Mouse (Mus musculus): Measurements from ENCODE around the gene Gmfb.

DNA sequence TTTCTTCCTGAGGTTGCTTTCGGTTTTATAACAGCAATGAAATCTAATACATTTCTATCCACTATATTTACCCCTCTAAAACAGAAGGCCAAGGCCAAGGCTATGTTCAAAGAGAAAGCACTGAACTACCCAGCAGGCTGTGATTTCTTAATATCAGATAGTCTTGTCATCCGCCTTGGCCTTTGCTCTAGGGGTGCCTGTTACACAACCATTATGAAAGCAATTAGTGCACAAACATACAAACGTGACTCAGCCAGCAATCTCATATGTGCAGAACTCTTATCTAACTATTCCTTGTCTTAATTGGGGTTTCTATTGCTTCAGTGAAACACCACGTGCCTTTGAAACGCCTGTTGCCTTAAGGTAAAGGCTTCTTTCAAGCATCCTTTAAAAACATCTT, 27.9 kb downstream of the Gmfb start:
- TF ChIP-seq CTCF (IDR thresholded peaks at IDR 0.05; ENCODE audit: control insufficient read depth, insufficient read depth, low read length) (no peak), POLR2A (IDR thresholded peaks at IDR 0.05; ENCODE audit: borderline replicate concordance, control insufficient read depth, low read depth, low read length) (no peak)
